Mouse (Mus musculus) liver, postnatal 0 days (tissue): ENCODE measurements around the gene Fem1b. TPM values are rescaled to one million over a fixed set of nuclear protein-coding genes. Genes with fewer than 3 reads are reported as not detected.
"Not testable (repeated sequence)": the region's sequence is repeated elsewhere in the genome, so short reads cannot be mapped to it uniquely, and the experiment has no call there.

ENCODE experiments used
- ATAC-seq: fragments of 200-750 bp; cut with Nextera tagmentation; 2 replicates; pipeline ENCODE4 v1.8.0; 2017; ENCODE audit warnings: mild to moderate bottlenecking, moderate library complexity
- DNase-seq: peaks from one replicate; pipeline ENCODE4 v3.0.0-alpha.2; 2016
- H3K27ac ChIP-seq: fragments of 300-500 bp; sonication (generic); 2 replicates; pipeline ENCODE4 v1.5.1; 2014; ENCODE audit warnings: antibody characterized with exemption, moderate library complexity, mild to moderate bottlenecking, low read depth
- H3K27me3 ChIP-seq: fragments of 300-500 bp; sonication (generic); 2 replicates; pipeline ENCODE4 v1.6.1; 2014; ENCODE audit warnings: low read length, control low read depth, mixed read lengths; ENCODE audit not compliant: insufficient read depth
- H3K36me3 ChIP-seq: fragments of 300-500 bp; sonication (generic); replicated peaks from 2 replicates; pipeline ENCODE4 v1.6.1; 2014; ENCODE audit warnings: mild to moderate bottlenecking, control low read depth, low read length, moderate library complexity, mixed read lengths; ENCODE audit not compliant: insufficient read depth
- H3K4me1 ChIP-seq: fragments of 300-500 bp; sonication (generic); 2 replicates; pipeline ENCODE4 v1.6.1; 2014; ENCODE audit warnings: antibody characterized with exemption, mild to moderate bottlenecking, control low read depth; ENCODE audit not compliant: insufficient read depth
- H3K4me2 ChIP-seq: fragments of 300-500 bp; sonication (generic); 2 replicates; pipeline ENCODE4 v1.6.1; 2014; ENCODE audit warnings: low read depth, mild to moderate bottlenecking, low read length, moderate library complexity, mixed read lengths
- H3K4me3 ChIP-seq: fragments of 300-500 bp; sonication (generic); 2 replicates; pipeline ENCODE4 v1.5.1; 2014; ENCODE audit warnings: low read depth, low read length
- H3K9ac ChIP-seq: fragments of 300-500 bp; sonication (generic); replicated peaks from 2 replicates; pipeline ENCODE4 v1.6.1; 2014; ENCODE audit warnings: mild to moderate bottlenecking, moderate library complexity
- H3K9me3 ChIP-seq: fragments of 300-500 bp; sonication (generic); 2 replicates; pipeline ENCODE4 v1.6.1; 2016; ENCODE audit warnings: mild to moderate bottlenecking, control low read depth, low read length, mixed read lengths
- CTCF ChIP-seq: sonication (generic); IDR thresholded peaks from 2 replicates; pipeline ENCODE4 v1.5.1; 2016; ENCODE audit warnings: antibody characterized with exemption, low read depth
- EP300 ChIP-seq: IDR thresholded peaks from 2 replicates; pipeline ENCODE4 v1.6.1; 2016; ENCODE audit warnings: antibody characterized with exemption, low read depth, mild to moderate bottlenecking
- WGBS: fragments of 180-500 bp; shearing (Covaris S2); extraction: QIAGEN DNeasy Blood & Tissue Kit; methylation state at CpG from one replicate; pipeline ENCODE4 v1.1.7; 2014; ENCODE audit not compliant: insufficient replicate concordance; 5-methylcytosine and 5-hydroxymethylcytosine counted together
- polyA plus RNA-seq: library from polyadenylated mRNA; unstranded; fragments of >200 nt; fragmentation: Nextera tagmentation; extraction: Ambion mirVana; gene quantifications from 2 replicates; pipeline ENCODE4 v1.2.1, GENCODE M21; 2015

The Fem1b gene
- polyA plus RNA-seq, 1 experiment from 2014 or later: 3.8 TPM

DNA sequence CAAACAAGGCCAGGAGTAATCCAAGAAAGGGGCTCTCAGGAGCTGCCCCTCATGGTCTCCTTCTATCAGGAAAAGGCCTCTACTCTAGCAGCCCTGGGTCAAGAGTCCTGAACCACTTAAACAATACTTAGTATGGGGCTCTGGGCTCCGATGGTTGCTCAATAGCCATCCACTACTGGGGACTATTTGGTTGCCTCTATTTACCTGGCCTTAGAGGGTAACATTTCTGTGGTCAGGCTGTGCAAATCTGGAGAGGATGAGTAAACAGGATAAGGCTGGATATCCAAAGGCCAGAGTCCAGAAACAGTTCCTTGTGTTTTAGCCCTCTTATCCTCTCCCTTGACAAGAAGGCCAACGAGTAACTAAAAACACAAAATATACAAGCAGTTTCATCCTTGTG, 3.0 kb upstream of the Fem1b start:
- H3K4me3 ChIP-seq: no peak overlapping the region
- no peak for DNase-seq
- 64% methylated on average over 2 of the region's 2 CpGs for WGBS

DNA sequence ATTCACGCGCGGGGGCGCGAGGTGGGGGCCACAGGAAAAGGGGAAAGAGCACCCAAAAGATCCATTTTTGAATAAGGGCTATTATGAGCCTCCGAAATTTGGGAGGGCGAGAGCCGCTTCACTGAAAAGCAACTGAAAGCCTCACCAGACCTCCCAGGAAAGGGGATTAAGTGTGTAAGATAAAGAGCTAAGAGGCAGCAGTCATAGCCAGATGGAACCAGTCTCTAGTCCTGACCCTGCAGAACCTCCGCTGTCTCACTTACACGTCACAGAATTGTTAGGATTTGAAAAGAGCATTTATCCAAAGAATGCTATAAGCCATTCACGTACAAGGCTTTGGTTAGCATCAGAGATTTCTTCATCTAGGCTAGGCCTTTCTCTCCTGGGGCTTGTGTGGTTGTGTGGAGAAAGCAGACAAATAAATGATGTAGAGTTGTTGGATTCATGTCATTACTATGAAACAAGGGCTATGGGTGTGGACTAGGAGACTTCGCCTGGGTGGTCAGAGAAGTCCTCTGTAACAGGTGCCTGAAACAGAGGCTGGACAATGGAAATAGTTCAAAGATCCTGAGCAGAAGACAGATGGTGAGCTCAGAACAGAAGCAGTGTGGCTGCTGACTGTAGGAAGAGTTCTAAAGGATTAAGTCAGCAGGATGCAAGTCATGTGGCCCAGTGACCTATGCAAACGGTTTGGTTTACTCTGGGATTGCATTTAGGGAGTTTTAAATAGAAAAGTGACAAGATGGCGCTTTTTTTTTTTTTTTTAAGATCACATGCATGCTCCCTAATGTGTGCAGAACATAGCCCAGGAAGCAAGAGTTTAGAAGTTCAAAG, 699 bp upstream of the Fem1b start:
- peak overlapping the region; percentile 92 for H3K4me2 ChIP-seq
- H3K27ac ChIP-seq: peak overlapping the region; percentile 87
- H3K27me3 ChIP-seq: no peaks in the 10 kb centered on the region
- peak overlapping the region; percentile 97 for H3K9ac ChIP-seq
- WGBS: 26% methylated on average over 14 of the region's 14 CpGs
- no peaks in the 10 kb centered on the region for H3K9me3 ChIP-seq
- TF ChIP-seq CTCF: no peak
- no peak for TF ChIP-seq EP300
- H3K4me3 ChIP-seq: peak overlapping the region; percentile 98
- DNase-seq (no peak), ATAC-seq (no peak)
- no peaks in the 10 kb centered on the region for H3K36me3 ChIP-seq
- peaks cover 32% of the 10 kb centered on the region for H3K4me1 ChIP-seq

More for the DNA sequence above, 3.0 kb upstream of the Fem1b start:
- TF ChIP-seq CTCF (no peak), EP300 (no peak)
- ATAC-seq: no peak
- H3K36me3 ChIP-seq: no peaks in the 10 kb centered on the region
- peaks cover 26% of the 10 kb centered on the region for H3K4me1 ChIP-seq
- H3K27me3 ChIP-seq: no peaks in the 10 kb centered on the region
- no peaks in the 10 kb centered on the region for H3K9me3 ChIP-seq
- H3K27ac ChIP-seq: peak overlapping the region; percentile 70
- H3K4me2 ChIP-seq: no peak overlapping the region
- no peak overlapping the region for H3K9ac ChIP-seq

DNA sequence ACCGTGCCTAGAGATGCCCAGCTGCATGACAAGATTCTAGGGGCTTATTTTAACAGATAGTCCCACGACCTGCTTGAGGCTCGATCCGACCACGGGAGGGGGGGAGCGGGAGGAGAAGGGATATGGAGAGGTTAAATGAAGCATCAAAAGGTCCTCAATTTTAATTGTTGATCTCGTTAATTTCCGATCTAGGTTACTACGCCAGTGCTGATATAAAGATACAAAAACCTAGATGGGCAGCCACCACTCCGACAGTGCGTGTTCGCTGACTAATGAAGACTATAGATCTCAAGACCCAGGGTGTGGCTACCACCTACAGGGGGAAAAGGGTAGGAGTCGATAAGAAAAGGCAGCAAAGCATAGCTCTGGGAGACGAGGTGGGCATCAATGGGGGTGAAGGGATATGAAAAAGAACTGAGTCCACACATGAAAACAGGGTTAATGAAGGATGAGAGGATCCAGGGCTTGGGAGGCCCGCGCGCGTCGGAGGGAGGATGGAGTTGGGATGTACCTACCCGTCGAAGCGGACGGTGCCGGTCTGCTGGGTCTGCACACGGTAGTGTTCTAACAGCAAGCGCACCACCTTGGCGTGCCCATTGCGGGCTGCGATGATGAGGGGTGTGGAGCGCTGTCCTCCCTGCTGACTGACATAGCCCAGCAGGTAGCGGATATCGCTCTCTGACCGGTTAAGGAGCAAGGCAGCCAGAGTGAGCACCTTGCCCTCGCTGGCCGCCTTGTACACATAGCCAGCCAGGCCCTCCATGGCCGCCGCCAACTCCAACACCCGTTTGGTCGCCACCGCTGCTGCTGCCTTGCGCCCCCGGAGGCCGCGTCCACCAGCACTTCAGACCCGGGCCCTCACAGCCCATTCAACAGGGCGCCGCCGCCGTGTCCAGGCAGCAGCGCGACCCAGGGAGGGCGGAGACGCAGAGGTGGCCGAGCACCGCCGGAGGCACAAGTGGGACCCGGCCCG, 905 bp downstream of the Fem1b start:
- TF ChIP-seq EP300 (no peak), CTCF (peak; percentile 40)
- Histone ChIP-seq H3K9me3 (no peaks in the 10 kb centered on the region), H3K4me1 (peaks cover 32% of the 10 kb centered on the region), H3K4me2 (peak overlapping the region; percentile 92), H3K27me3 (no peaks in the 10 kb centered on the region), H3K36me3 (no peaks in the 10 kb centered on the region), H3K4me3 (peak overlapping the region; percentile 98), H3K27ac (peak overlapping the region; percentile 87), H3K9ac (peak overlapping the region; percentile 97)
- WGBS: 3% methylated on average over 51 of the region's 58 CpGs
- no peak for DNase-seq
- peak; percentile 30 for ATAC-seq

DNA sequence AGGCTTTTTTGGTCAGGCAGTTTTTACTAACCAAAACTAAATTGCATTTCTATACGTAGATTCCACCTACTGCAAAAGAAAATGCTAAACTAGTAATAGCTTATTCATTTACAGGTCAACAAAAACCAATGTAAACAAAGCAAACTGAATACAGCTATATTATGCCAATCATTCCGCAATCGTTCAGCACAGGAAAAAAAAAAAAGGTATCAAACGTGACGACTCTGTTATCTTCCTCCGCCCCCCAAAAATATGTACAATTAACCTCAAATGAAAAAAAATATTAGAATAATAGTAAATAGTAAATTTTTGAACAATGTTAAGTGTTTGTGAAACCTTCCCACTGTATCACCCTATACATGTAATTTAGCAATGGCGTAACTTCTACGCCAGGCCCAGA, 1.6 kb downstream of the Fem1b start:
- no peak for DNase-seq
- Histone ChIP-seq H3K9me3 (no peaks in the 10 kb centered on the region), H3K4me2 (peak overlapping the region; percentile 92), H3K9ac (peak overlapping the region; percentile 97), H3K4me1 (peaks cover 28% of the 10 kb centered on the region), H3K4me3 (peak overlapping the region; percentile 98), H3K27me3 (no peaks in the 10 kb centered on the region), H3K36me3 (no peaks in the 10 kb centered on the region), H3K27ac (peak overlapping the region; percentile 87; the same call in 1 of the 2 replicates)
- ATAC-seq: no peak
- TF ChIP-seq EP300: no peak
- 13% methylated on average over 8 of the region's 8 CpGs for WGBS

DNA sequence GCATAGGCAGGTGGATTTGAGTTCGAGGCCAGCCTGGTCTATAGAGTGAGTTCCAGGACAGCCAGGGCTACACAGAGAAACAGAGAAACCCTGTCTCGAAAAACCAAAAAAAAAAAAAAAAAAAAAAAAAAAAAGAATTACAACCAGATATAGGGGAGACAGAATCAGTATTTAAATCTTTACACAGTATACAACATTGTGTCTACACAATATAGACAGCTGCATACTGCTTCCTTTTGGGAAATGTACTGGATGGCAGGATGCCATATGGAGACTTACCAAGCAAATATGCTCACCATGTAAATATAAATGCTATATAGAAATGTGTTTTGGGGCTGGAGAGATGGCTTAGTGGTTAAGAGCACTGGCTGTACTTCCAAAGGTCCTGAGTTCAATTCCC, 12.5 kb downstream of the Fem1b start:
- not testable (repeated sequence) for H3K9me3 ChIP-seq, H3K4me3 ChIP-seq, H3K27me3 ChIP-seq, H3K9ac ChIP-seq, H3K4me1 ChIP-seq, ATAC-seq, H3K4me2 ChIP-seq, DNase-seq, H3K27ac ChIP-seq
- H3K36me3 ChIP-seq: peaks cover 37% of the 10 kb centered on the region
- 77% methylated on average over 2 of the region's 2 CpGs for WGBS

DNA sequence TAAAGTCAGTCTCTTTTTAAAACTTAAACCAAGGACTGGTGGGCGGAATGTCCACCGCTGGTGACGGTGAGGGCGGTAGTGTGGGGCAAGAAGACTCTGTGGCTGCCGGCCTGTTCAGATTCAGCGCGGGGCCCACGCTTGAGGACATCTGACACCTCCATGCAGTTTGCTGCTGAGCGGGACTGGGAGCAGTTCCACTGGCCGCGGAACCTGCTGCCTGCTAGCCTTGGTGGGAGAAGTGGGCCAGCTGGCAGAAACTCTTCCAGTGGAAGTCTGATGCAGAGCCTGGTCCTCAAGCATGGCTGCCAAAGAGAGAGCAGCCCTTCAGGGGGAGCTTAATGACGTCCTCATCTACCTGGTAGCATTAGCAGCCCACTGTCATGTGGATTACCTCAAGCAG, 21.9 kb downstream of the Fem1b start:
- Histone ChIP-seq H3K9ac (no peak overlapping the region), H3K27me3 (no peaks in the 10 kb centered on the region), H3K36me3 (peaks cover 3% of the 10 kb centered on the region; the same call in 1 of the 2 replicates), H3K9me3 (no peaks in the 10 kb centered on the region), H3K4me3 (no peak overlapping the region), H3K27ac (no peak overlapping the region), H3K4me1 (no peaks in the 10 kb centered on the region), H3K4me2 (no peak overlapping the region)
- 91% methylated on average over 12 of the region's 12 CpGs for WGBS
- DNase-seq: no peak
- TF ChIP-seq EP300 (no peak), CTCF (no peak)
- no peak for ATAC-seq
